Mouse (Mus musculus): ENCODE results near the gene Dlgap1. TPM values are rescaled to one million over a fixed set of nuclear protein-coding genes. Genes with fewer than 3 reads are reported as not detected.

Gene Dlgap1
- polyA plus RNA-seq, 1 experiment from 2014 or later, result 3.5 TPM

DNA sequence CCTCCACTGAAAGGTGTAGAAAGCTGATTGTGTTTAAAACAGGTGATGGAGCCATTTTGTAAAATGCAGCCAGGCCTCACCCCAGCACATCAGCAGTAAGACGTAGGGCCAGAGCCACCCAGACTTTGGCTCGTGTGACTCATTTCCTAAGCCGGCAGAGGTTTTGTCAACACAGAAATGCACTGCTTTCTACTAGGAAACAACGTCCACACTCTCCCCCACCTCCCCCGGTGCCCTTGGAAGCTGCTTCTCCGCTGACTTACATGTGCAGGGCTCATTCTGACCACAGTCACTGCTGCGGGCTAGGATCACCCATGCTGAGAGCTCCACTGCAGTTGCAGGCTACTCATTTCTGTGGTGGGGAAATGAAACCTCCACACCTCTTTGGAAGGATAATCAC lies 533.1 kb downstream of the Dlgap1 start:
- Histone ChIP-seq H3K9ac (replicated peaks) (no peak overlapping the region), H3K9me3 (no peaks in the 10 kb centered on the region), H3K27ac (0 out of 2 replicates have a peak overlapping the region, but pooled peaks have one; percentile 4), H3K4me3 (replicated peaks) (no peak overlapping the region), H3K27me3 (no peaks in the 10 kb centered on the region), H3K36me3 (no peaks in the 10 kb centered on the region), H3K4me2 (no peak overlapping the region), H3K4me1 (replicated peaks) (no peaks in the 10 kb centered on the region)
- ATAC-seq (ENCODE audit: insufficient number of reproducible peaks, insufficient read depth, low FRiP score, low TSS enrichment, low read depth), result no peak
- 64% methylated on average over 7 of the region's 7 CpGs for WGBS

GRCm38 (mm10) chr17:70507759-70508158 lies 538.9 kb downstream of the Dlgap1 start:
- H3K4me3 ChIP-seq (replicated peaks), result no peak overlapping the region
- H3K4me2 ChIP-seq, result no peak overlapping the region
- no peaks in the 10 kb centered on the region for H3K36me3 ChIP-seq
- no peak overlapping the region for H3K9ac ChIP-seq (replicated peaks)
- no peaks in the 10 kb centered on the region for H3K9me3 ChIP-seq
- H3K4me1 ChIP-seq (replicated peaks), result peaks cover 10% of the 10 kb centered on the region; the same call in 1 of the 2 replicates
- 0 out of 2 replicates have a peak, but pooled peaks have one; percentile 63 for ATAC-seq (ENCODE audit: insufficient number of reproducible peaks, insufficient read depth, low FRiP score, low TSS enrichment, low read depth)
- 0 out of 2 replicates have a peak overlapping the region, but pooled peaks have one; percentile 29 for H3K27ac ChIP-seq
- 45% methylated on average over 4 of the region's 4 CpGs for WGBS
- H3K27me3 ChIP-seq, result no peaks in the 10 kb centered on the region

DNA sequence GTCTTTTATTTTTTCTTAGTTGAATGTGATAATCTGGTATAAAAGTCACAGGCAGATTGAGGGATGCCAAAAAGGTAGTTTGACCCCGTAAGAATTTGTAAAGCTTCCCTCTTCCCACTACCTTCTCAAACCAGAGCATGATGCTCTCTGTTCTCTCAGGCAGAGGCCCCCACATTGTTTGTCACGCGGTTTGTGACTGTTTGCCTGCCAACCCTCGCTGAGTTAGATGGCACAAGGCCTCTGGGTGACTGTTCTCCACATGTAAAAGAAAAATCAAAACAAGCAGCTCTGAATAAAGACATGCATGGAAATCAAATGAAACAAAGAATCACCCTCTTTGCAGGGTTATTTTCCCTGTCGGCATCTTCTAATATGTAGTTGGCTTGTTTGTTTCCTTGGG lies 541.6 kb downstream of the Dlgap1 start:
- no peak for ATAC-seq (ENCODE audit: insufficient number of reproducible peaks, insufficient read depth, low FRiP score, low TSS enrichment, low read depth)
- H3K27ac ChIP-seq, result no peak overlapping the region
- H3K36me3 ChIP-seq, result no peaks in the 10 kb centered on the region
- H3K4me2 ChIP-seq, result no peak overlapping the region
- H3K9ac ChIP-seq (replicated peaks), result no peak overlapping the region
- H3K4me1 ChIP-seq (replicated peaks), result peaks cover 10% of the 10 kb centered on the region; the same call in 1 of the 2 replicates
- no peaks in the 10 kb centered on the region for H3K9me3 ChIP-seq
- 88% methylated on average over 5 of the region's 5 CpGs for WGBS
- no peaks in the 10 kb centered on the region for H3K27me3 ChIP-seq
- no peak overlapping the region for H3K4me3 ChIP-seq (replicated peaks)

DNA sequence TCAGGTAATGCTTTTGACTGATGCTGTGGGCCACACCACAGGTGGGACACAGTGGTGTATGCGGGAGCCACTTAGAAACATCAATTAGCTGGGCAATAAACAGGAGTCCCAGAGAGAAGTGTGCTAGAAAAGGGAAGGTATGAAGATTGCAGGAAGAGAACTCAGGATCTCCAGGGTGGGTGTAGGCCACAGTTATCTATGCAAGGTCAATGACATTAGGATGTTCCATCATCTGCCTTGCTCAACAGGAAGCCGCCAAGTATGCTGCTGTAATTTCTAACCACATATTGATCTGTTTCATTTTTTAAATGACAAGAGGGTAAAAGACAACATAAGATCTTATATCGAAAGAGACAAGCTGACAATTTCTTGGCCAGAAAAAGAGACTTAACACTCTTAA lies 542.5 kb downstream of the Dlgap1 start:
- H3K4me1 ChIP-seq (replicated peaks), result peaks cover 10% of the 10 kb centered on the region; the same call in 1 of the 2 replicates
- H3K9ac ChIP-seq (replicated peaks), result no peak overlapping the region
- no peaks in the 10 kb centered on the region for H3K9me3 ChIP-seq
- WGBS, result 83% methylated on average over 3 of the region's 3 CpGs
- H3K4me2 ChIP-seq, result no peak overlapping the region
- no peak overlapping the region for H3K27ac ChIP-seq
- ATAC-seq (ENCODE audit: insufficient number of reproducible peaks, insufficient read depth, low FRiP score, low TSS enrichment, low read depth), result no peak
- H3K27me3 ChIP-seq, result no peaks in the 10 kb centered on the region
- no peaks in the 10 kb centered on the region for H3K36me3 ChIP-seq
- H3K4me3 ChIP-seq (replicated peaks), result no peak overlapping the region

DNA sequence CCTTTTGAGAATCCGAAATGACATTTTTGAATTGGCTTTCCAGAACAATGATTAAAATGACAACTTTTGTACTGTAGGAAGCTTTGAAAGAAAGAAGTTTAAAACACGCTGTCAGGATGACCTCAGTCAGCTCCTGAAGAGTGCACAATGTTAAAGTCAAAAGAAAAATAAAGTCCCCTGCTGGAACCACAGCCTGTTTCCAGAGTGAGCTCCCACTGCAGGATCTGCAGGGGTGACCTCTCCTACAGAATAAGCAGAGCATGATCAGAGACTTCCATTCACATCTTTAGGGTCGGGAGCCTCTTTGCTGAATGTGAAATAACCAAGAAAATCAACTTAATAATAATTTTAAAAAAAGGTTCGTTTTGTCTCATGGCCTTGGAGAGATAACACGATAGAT lies 544.9 kb downstream of the Dlgap1 start:
- ATAC-seq (ENCODE audit: insufficient number of reproducible peaks, insufficient read depth, low FRiP score, low TSS enrichment, low read depth), result no peak
- WGBS, result 86% methylated on average over 5 of the region's 5 CpGs
- H3K4me2 ChIP-seq, result no peak overlapping the region
- no peaks in the 10 kb centered on the region for H3K27me3 ChIP-seq
- no peak overlapping the region for H3K9ac ChIP-seq (replicated peaks)
- no peaks in the 10 kb centered on the region for H3K9me3 ChIP-seq
- H3K27ac ChIP-seq, result no peak overlapping the region
- H3K36me3 ChIP-seq, result no peaks in the 10 kb centered on the region
- H3K4me3 ChIP-seq (replicated peaks), result no peak overlapping the region
- H3K4me1 ChIP-seq (replicated peaks), result no peaks in the 10 kb centered on the region

DNA sequence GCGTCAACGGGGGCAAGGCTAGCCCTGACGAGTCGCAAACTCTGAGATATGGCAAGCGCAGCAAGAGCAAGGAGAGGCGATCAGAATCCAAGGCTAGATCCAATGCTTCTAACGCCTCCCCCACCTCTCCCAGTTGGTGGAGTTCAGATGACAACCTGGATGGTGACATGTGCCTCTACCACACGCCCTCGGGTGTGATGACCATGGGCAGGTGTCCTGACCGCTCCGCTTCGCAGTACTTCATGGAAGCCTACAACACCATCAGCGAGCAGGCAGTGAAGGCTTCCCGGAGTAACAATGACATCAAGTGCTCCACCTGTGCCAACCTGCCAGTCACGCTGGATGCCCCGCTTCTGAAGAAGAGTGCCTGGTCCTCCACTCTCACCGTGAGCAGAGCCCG lies 547.6 kb downstream of the Dlgap1 start:
- Histone ChIP-seq H3K36me3 (no peaks in the 10 kb centered on the region), H3K27ac (no peak overlapping the region), H3K4me2 (no peak overlapping the region), H3K9me3 (no peaks in the 10 kb centered on the region), H3K9ac (replicated peaks) (no peak overlapping the region), H3K4me3 (replicated peaks) (no peak overlapping the region), H3K27me3 (no peaks in the 10 kb centered on the region), H3K4me1 (replicated peaks) (peaks cover 3% of the 10 kb centered on the region; the same call in 1 of the 2 replicates)
- 89% methylated on average over 18 of the region's 18 CpGs for WGBS
- no peak for ATAC-seq (ENCODE audit: insufficient number of reproducible peaks, insufficient read depth, low FRiP score, low TSS enrichment, low read depth)

- no peak overlapping the region for H3K9ac ChIP-seq (replicated peaks)
- H3K27me3 ChIP-seq, result no peaks in the 10 kb centered on the region
- no peaks in the 10 kb centered on the region for H3K9me3 ChIP-seq
- H3K4me3 ChIP-seq (replicated peaks), result no peak overlapping the region
- H3K4me2 ChIP-seq, result no peak overlapping the region
- H3K36me3 ChIP-seq, result no peaks in the 10 kb centered on the region
- WGBS, result 80% methylated on average over 12 of the region's 12 CpGs
- no peak for ATAC-seq (ENCODE audit: insufficient number of reproducible peaks, insufficient read depth, low FRiP score, low TSS enrichment, low read depth)
- H3K4me1 ChIP-seq (replicated peaks), result peaks cover 3% of the 10 kb centered on the region; the same call in 1 of the 2 replicates
- H3K27ac ChIP-seq, result no peak overlapping the region
Observed at GRCm38 (mm10) chr17:70517333-70517732, 548.5 kb downstream of the Dlgap1 start.

DNA sequence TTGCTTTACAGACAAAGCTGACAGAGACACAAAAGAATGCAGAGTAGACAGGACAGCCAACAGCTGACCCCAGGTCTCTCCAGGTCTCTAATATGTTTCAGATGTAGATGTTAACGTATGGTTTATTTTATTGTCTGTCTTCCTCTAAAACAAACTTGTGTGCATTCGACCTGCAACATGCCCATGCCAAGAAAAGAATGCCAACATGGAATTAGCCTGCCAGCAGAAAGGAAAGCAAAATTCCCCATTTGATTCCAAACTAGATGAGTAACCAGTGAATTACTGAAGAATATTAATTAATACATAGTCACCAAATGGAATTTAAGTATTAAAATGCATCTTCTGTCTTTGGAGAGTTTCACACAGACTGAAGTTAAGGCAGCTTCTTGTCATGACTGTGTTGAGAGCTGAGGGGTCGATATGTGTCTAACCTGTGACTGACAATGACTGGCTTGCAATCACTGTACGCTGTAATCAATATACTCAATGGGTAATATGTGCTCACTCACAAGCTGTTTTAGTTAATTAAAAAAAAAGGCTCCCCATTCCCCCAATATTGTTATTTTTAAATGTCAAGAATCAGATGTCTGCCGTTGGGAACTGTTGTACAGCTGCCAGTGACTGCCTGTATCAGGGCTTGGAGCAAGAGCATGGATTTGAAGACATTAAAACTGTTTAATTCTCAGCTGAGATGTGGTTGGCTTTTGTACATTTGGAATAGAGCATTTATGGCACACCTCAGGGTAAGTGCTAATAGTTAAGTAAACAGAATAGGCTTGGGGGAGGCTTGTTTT lies 552.4 kb downstream of the Dlgap1 start:
- H3K36me3 ChIP-seq, result no peaks in the 10 kb centered on the region
- no peak overlapping the region for H3K4me3 ChIP-seq (replicated peaks)
- H3K27me3 ChIP-seq, result no peaks in the 10 kb centered on the region
- no peak overlapping the region; the same call in 1 of the 2 replicates for H3K4me2 ChIP-seq
- H3K4me1 ChIP-seq (replicated peaks), result peaks cover 3% of the 10 kb centered on the region; the same call in 1 of the 2 replicates
- no peaks in the 10 kb centered on the region for H3K9me3 ChIP-seq
- H3K27ac ChIP-seq, result no peak overlapping the region
- 63% methylated on average over 5 of the region's 5 CpGs for WGBS
- no peak for ATAC-seq (ENCODE audit: insufficient number of reproducible peaks, insufficient read depth, low FRiP score, low TSS enrichment, low read depth)
- H3K9ac ChIP-seq (replicated peaks), result no peak overlapping the region

DNA sequence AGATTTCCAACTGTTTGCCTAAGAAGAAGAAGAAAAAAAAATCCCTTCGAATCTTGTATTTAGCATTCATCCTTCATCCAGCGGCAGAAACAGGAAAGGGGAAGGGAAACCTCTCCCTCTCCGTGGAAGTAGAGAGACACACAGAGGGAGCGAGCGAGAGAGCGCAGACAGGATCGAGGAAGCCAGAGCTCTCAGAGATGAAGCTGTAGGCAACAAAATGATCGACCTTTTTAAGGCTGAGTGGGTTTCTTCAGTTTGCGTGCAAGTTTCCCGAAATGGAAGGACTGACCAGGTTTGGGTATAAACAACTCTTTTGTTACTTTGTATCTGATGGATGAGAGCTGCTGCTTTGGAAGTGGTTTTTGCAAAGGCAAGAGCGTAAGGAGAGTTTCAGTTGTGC lies 553.1 kb downstream of the Dlgap1 start:
- Histone ChIP-seq H3K27me3 (no peaks in the 10 kb centered on the region), H3K9me3 (no peaks in the 10 kb centered on the region), H3K27ac (no peak overlapping the region), H3K4me3 (replicated peaks) (no peak overlapping the region; the same call in 1 of the 2 replicates), H3K36me3 (no peaks in the 10 kb centered on the region), H3K4me1 (replicated peaks) (peaks cover 3% of the 10 kb centered on the region; the same call in 1 of the 2 replicates), H3K9ac (replicated peaks) (no peak overlapping the region), H3K4me2 (peak overlapping the region; percentile 27)
- no peak for ATAC-seq (ENCODE audit: insufficient number of reproducible peaks, insufficient read depth, low FRiP score, low TSS enrichment, low read depth)
- WGBS, result 47% methylated on average over 11 of the region's 11 CpGs

GRCm38 (mm10) chr17:70525990-70526389 lies 557.1 kb downstream of the Dlgap1 start:
- WGBS, result 48% methylated on average over 3 of the region's 3 CpGs
- no peaks in the 10 kb centered on the region for H3K36me3 ChIP-seq
- no peak overlapping the region for H3K4me3 ChIP-seq (replicated peaks)
- no peak for ATAC-seq (ENCODE audit: insufficient number of reproducible peaks, insufficient read depth, low FRiP score, low TSS enrichment, low read depth)
- H3K27ac ChIP-seq, result no peak overlapping the region
- no peak overlapping the region for H3K4me2 ChIP-seq
- no peaks in the 10 kb centered on the region for H3K9me3 ChIP-seq
- H3K27me3 ChIP-seq, result no peaks in the 10 kb centered on the region
- peaks cover 7% of the 10 kb centered on the region; the same call in 1 of the 2 replicates for H3K4me1 ChIP-seq (replicated peaks)
- no peak overlapping the region for H3K9ac ChIP-seq (replicated peaks)

- Histone ChIP-seq H3K4me2 (no peak overlapping the region), H3K4me1 (replicated peaks) (0 out of 2 replicates have a peak, but pooled peaks cover 5% of the 10 kb centered on the region), H3K27me3 (no peaks in the 10 kb centered on the region), H3K4me3 (replicated peaks) (no peak overlapping the region), H3K9ac (replicated peaks) (no peak overlapping the region), H3K9me3 (no peaks in the 10 kb centered on the region), H3K27ac (no peak overlapping the region), H3K36me3 (no peaks in the 10 kb centered on the region)
- ATAC-seq (ENCODE audit: insufficient number of reproducible peaks, insufficient read depth, low FRiP score, low TSS enrichment, low read depth), result no peak
- 32% methylated on average over 9 of the region's 9 CpGs for WGBS
Observed at GRCm38 (mm10) chr17:70527101-70527500, 558.2 kb downstream of the Dlgap1 start.

Measured in limb, embryonic 12.5 days (tissue).